Comparison of ENCODE assay signal across 9 mouse cellular contexts in genomic region chr6:67077477-67077876, GRCm38 (mm10). TPM values are rescaled to one million over a fixed set of nuclear protein-coding genes. Genes with fewer than 3 reads are reported as not detected.
DNase-seq lines count a peak whose midpoint lies in the region; ATAC-seq lines count a peak whose summit lies in the region.
"Had no signal": no experiment of that assay in that cellular context is flagged by ENCODE, and none has a peak within 500 bp of the region (broad histone marks: within the 10 kb centered on the region; RNA-seq: fewer than 3 reads in every experiment).

No protein-coding gene starts in this region.

- H3K9me3 ChIP-seq in heart, embryonic 12.5 days (replicated peaks), result no peaks in the 10 kb centered on the region
- no peaks in the 10 kb centered on the region for H3K9me3 ChIP-seq in embryonic facial prominence, embryonic 14.5 days (ENCODE audit: control insufficient read depth, low read length)
- H3K9me3 ChIP-seq in kidney, embryonic 15.5 days (replicated peaks), result no peaks in the 10 kb centered on the region
- H3K9me3 ChIP-seq in forebrain, embryonic 14.5 days (replicated peaks; ENCODE audit: control insufficient read depth, low read length), result no peaks in the 10 kb centered on the region

- H3K4me3 ChIP-seq in heart, embryonic 12.5 days, result no peak overlapping the region
- H3K4me3 ChIP-seq in embryonic facial prominence, embryonic 14.5 days (ENCODE audit: low read depth, low read length), result no peak overlapping the region
- H3K4me3 ChIP-seq in kidney, embryonic 15.5 days (replicated peaks), result no peak overlapping the region
- H3K4me3 ChIP-seq in forebrain, embryonic 14.5 days (ENCODE audit: low read depth, low read length), result no peak overlapping the region

- WGBS in heart, embryonic 12.5 days, result 16% methylated on average over 3 of the region's 3 CpGs
- WGBS in embryonic facial prominence, embryonic 14.5 days, result 22% methylated on average over 3 of the region's 3 CpGs
- WGBS in kidney, embryonic 15.5 days, result 28% methylated on average over 3 of the region's 3 CpGs
- WGBS in forebrain, embryonic 14.5 days, result 63% methylated on average over 3 of the region's 3 CpGs

- H3K9ac ChIP-seq in heart, embryonic 12.5 days, result no peak overlapping the region
- no peak overlapping the region for H3K9ac ChIP-seq in embryonic facial prominence, embryonic 14.5 days (ENCODE audit: low read depth, low read length)
- no peak overlapping the region for H3K9ac ChIP-seq in kidney, embryonic 15.5 days
- no peak overlapping the region for H3K9ac ChIP-seq in forebrain, embryonic 14.5 days (ENCODE audit: low read length)

- ATAC-seq in heart, embryonic 12.5 days (ENCODE audit: insufficient number of reproducible peaks, low FRiP score), result no peak
- ATAC-seq in embryonic facial prominence, embryonic 14.5 days (ENCODE audit: low read depth), result 0 out of 2 replicates have a peak, but pooled peaks have one; percentile 24
- ATAC-seq in kidney, embryonic 15.5 days (replicated peaks; ENCODE audit: low FRiP score), result 0 out of 2 replicates have a peak, but pooled peaks have one; percentile 30
- ATAC-seq in granulocyte monocyte progenitor cell, adult 5-6 weeks (replicated peaks; ENCODE audit: poor library complexity, severe bottlenecking), result no peak
- ATAC-seq in forebrain, embryonic 14.5 days, result no peak

- H3K4me1 ChIP-seq in heart, embryonic 12.5 days (replicated peaks), result peaks cover 5% of the 10 kb centered on the region
- peaks cover 8% of the 10 kb centered on the region; the same call in 1 of the 2 replicates for H3K4me1 ChIP-seq in embryonic facial prominence, embryonic 14.5 days (ENCODE audit: control insufficient read depth, insufficient read depth, low read length)
- peaks cover 29% of the 10 kb centered on the region for H3K4me1 ChIP-seq in kidney, embryonic 15.5 days
- H3K4me1 ChIP-seq in forebrain, embryonic 14.5 days (ENCODE audit: control insufficient read depth, insufficient read depth, low read length), result no peaks in the 10 kb centered on the region

- H3K27me3 ChIP-seq in heart, embryonic 12.5 days (replicated peaks), result no peaks in the 10 kb centered on the region
- H3K27me3 ChIP-seq in embryonic facial prominence, embryonic 14.5 days (replicated peaks; ENCODE audit: control insufficient read depth, insufficient read depth, low read length), result no peaks in the 10 kb centered on the region
- H3K27me3 ChIP-seq in kidney, embryonic 15.5 days, result no peaks in the 10 kb centered on the region
- no peaks in the 10 kb centered on the region for H3K27me3 ChIP-seq in forebrain, embryonic 14.5 days (replicated peaks; ENCODE audit: control insufficient read depth, insufficient read depth, low read length)
- H3K27me3 ChIP-seq: CH12.LX had no signal

- no peak overlapping the region for H3K27ac ChIP-seq in heart, embryonic 12.5 days (ENCODE audit: poor library complexity, severe bottlenecking)
- H3K27ac ChIP-seq in embryonic facial prominence, embryonic 14.5 days (replicated peaks; ENCODE audit: low read depth, low read length), result peak overlapping the region; percentile 19; the same call in 1 of the 2 replicates
- peak overlapping the region; percentile 52 for H3K27ac ChIP-seq in kidney, embryonic 15.5 days
- no peak overlapping the region for H3K27ac ChIP-seq in forebrain, embryonic 14.5 days (ENCODE audit: low read depth, low read length)

- no peak overlapping the region for H3K4me2 ChIP-seq in heart, embryonic 12.5 days
- H3K4me2 ChIP-seq in embryonic facial prominence, embryonic 14.5 days (ENCODE audit: low read depth, low read length), result no peak overlapping the region
- H3K4me2 ChIP-seq in kidney, embryonic 15.5 days, result no peak overlapping the region
- no peak overlapping the region for H3K4me2 ChIP-seq in forebrain, embryonic 14.5 days (ENCODE audit: low read length)

- no peaks in the 10 kb centered on the region for H3K36me3 ChIP-seq in heart, embryonic 12.5 days
- no peaks in the 10 kb centered on the region for H3K36me3 ChIP-seq in embryonic facial prominence, embryonic 14.5 days (ENCODE audit: control insufficient read depth, insufficient read depth, low read length)
- no peaks in the 10 kb centered on the region for H3K36me3 ChIP-seq in kidney, embryonic 15.5 days
- H3K36me3 ChIP-seq in forebrain, embryonic 14.5 days (ENCODE audit: control insufficient read depth, insufficient read depth, low read length), result no peaks in the 10 kb centered on the region

- peak; percentile 69 to 79 for DNase-seq in heart, adult 18-20 months
- DNase-seq in embryonic facial prominence, embryonic 14.5 days (ENCODE audit: low spot score), result peak; percentile 63
- peak; percentile 58 for DNase-seq in lung, postnatal 36 days
- no peak for DNase-seq in forebrain, embryonic 14.5 days (ENCODE audit: low spot score)
- no peak for DNase-seq in urinary bladder, postnatal 14 days (ENCODE audit: low spot score)

RNA-seq across cellular contexts. Expression of gene Gadd45a, which starts 40.2 kb away (rescaled TPM):
- 10 to 100 TPM; 22.9 to 24.8 TPM for total RNA-seq in heart, adult 18-20 months (2021)
- 11.9 and 12.7 TPM in 2 replicates for polyA plus RNA-seq in heart, embryonic 12.5 days (2016; fragmentation: Nextera tagmentation; extraction: Ambion mirVana)
- polyA plus RNA-seq in embryonic facial prominence, embryonic 14.5 days (2014; fragmentation: Nextera tagmentation; extraction: Ambion mirVana), result 9.9 and 12.7 TPM in 2 replicates
- 32.7 and 41.2 TPM in 2 replicates for polyA plus RNA-seq in kidney, embryonic 15.5 days (2015; fragmentation: Nextera tagmentation; extraction: Ambion mirVana)
- 6.2 and 12.7 TPM in 2 replicates for total RNA-seq in granulocyte monocyte progenitor cell, adult 5-6 weeks (2014; fragmentation: Nextera tagmentation)
- total RNA-seq in granulocyte monocyte progenitor cell, adult 5-6 weeks (2017), result 52.5 and 66.5 TPM in 2 replicates
- polyA plus RNA-seq in forebrain, embryonic 14.5 days (2014; fragmentation: Nextera tagmentation; extraction: Ambion mirVana), result 7.1 and 9.4 TPM in 2 replicates

Comparison
In these comparisons a context has a peak if more than half of its experiments do, and no peak if none do; other contexts are left out.
1. DNase-seq: peak in heart, adult 18-20 months (2 of 2), embryonic facial prominence, embryonic 14.5 days (single experiment) and lung, postnatal 36 days (single experiment); none in forebrain, embryonic 14.5 days (single experiment) and urinary bladder, postnatal 14 days (single experiment).
2. ATAC-seq: peak in embryonic facial prominence, embryonic 14.5 days (single experiment) and kidney, embryonic 15.5 days (single experiment); none in heart, embryonic 12.5 days (single experiment), granulocyte monocyte progenitor cell, adult 5-6 weeks (single experiment) and forebrain, embryonic 14.5 days (single experiment).
3. H3K27ac ChIP-seq: peak in embryonic facial prominence, embryonic 14.5 days (single experiment) and kidney, embryonic 15.5 days (single experiment); none in heart, embryonic 12.5 days (single experiment) and forebrain, embryonic 14.5 days (single experiment).